Comparison of ENCODE assay signal across 22 mouse cellular contexts in genomic region chr10:110474107-110474506, GRCm38 (mm10). TPM values are rescaled to one million over a fixed set of nuclear protein-coding genes. Genes with fewer than 3 reads are reported as not detected.
"Had no signal": no experiment of that assay in that cellular context is flagged by ENCODE, and none has a peak within 500 bp of the region (broad histone marks: within the 10 kb centered on the region; RNA-seq: fewer than 3 reads in every experiment).

No protein-coding gene starts in this region.

- H3K27ac ChIP-seq: lung, embryonic 15.5 days; macrophage; midbrain, embryonic 13.5 days; midbrain, embryonic 15.5 days; neural tube, embryonic 13.5 days; neural tube, embryonic 15.5 days had no signal

- H3K27me3 ChIP-seq: lung, embryonic 15.5 days; megakaryocyte, embryonic 14.5 days; midbrain, embryonic 13.5 days; midbrain, embryonic 15.5 days; neural tube, embryonic 13.5 days; neural tube, embryonic 15.5 days had no signal

- H3K9ac ChIP-seq: lung, embryonic 15.5 days; midbrain, embryonic 13.5 days; midbrain, embryonic 15.5 days; neural tube, embryonic 13.5 days; neural tube, embryonic 15.5 days had no signal

- H3K4me1 ChIP-seq: lung, embryonic 15.5 days; megakaryocyte, embryonic 14.5 days had no signal

- H3K9me3 ChIP-seq: lung, embryonic 15.5 days; midbrain, embryonic 13.5 days; midbrain, embryonic 15.5 days; neural tube, embryonic 13.5 days; neural tube, embryonic 15.5 days had no signal

- DNase-seq: lung, adult 2 months; lung, postnatal 14 days; lung, postnatal 36 days; retina, postnatal 1 day; right cerebral cortex, adult 18-20 months; right cerebral cortex, postnatal 25 days; right cerebral cortex, postnatal 4 days; spleen, adult 18-20 months; thymus, adult 18-20 months; thymus, postnatal 14 days; thymus, postnatal 36 days had no signal

- H3K4me3 ChIP-seq: lung, embryonic 15.5 days; megakaryocyte, embryonic 14.5 days; midbrain, embryonic 13.5 days; midbrain, embryonic 15.5 days; neural tube, embryonic 13.5 days; neural tube, embryonic 15.5 days had no signal

- H3K4me2 ChIP-seq: lung, embryonic 15.5 days; midbrain, embryonic 11.5 days; midbrain, embryonic 13.5 days; midbrain, embryonic 15.5 days; neural tube, embryonic 13.5 days; neural tube, embryonic 15.5 days had no signal

- H3K36me3 ChIP-seq: lung, embryonic 15.5 days; midbrain, embryonic 13.5 days; midbrain, embryonic 15.5 days; neural tube, embryonic 13.5 days; neural tube, embryonic 15.5 days had no signal

- ATAC-seq: lung, postnatal 0 days; midbrain, embryonic 13.5 days; midbrain, embryonic 15.5 days had no signal

RNA-seq across cellular contexts. Expression of gene Nav3, which starts 18.1 kb away (rescaled TPM):
- total RNA-seq: megakaryocyte progenitor cell, adult 5-6 weeks; monocyte, adult 5-6 weeks had no signal
- polyA plus RNA-seq: macrophage had no signal
